Comparison of ENCODE assay signal across 8 mouse cellular contexts in the genomic region with DNA sequence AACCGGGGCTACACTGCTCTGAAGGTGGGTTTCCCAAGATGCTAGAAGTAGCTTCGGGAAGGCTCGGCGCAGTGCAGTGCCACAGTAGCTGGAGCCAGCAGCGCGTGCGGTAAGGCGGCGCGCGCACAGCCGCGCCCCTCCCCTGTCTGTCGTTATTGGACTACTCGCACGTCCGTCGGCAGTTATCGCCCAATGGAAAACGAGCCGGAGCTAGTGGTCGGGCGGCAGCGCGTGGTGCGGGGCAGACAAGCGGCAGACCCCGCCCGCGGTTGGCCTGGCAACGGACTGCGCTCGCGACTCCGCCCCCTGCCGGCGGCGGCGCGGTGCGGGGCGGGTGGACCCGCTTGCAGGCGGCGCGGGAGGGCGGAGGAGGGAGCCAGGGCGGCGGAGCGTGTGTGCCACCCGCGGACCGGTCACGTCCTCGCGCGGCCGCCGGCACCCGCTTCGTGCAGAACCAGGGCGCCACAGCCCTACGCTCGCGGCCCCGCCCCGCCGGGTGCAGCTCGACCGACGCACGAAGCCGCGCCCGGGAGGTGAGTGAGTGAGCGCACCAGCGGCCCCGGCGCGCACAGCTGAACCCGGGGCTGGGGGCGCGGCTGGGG. TPM values are rescaled to one million over a fixed set of nuclear protein-coding genes. Genes with fewer than 3 reads are reported as not detected.
DNase-seq lines count a peak whose midpoint lies in the region; ATAC-seq and TF ChIP-seq lines count a peak whose summit lies in the region.

Gene Gnaz (plus strand): TSS at position 328 of the 602 bp plus-strand sequence.

- no peak for TF ChIP-seq POLR2A in bone marrow macrophage, adult 2 months (IDR thresholded peaks at IDR 0.05; ENCODE audit: borderline replicate concordance, low read depth, low read length)
- no peak for TF ChIP-seq POLR2A in embryonic fibroblast, embryonic 13.5 days (IDR thresholded peaks at IDR 0.05; ENCODE audit: low read depth, low read length)

- no peak within 1 kb of the TSS for H3K27ac ChIP-seq in bone marrow macrophage, adult 2 months (ENCODE audit: insufficient read depth, low read depth, low read length)
- no peak within 1 kb of the TSS for H3K27ac ChIP-seq in embryonic fibroblast, embryonic 13.5 days (ENCODE audit: insufficient read depth, low read length)
- no peak within 1 kb of the TSS for H3K27ac ChIP-seq in heart, embryonic 11.5 days (ENCODE audit: low read depth, low read length)
- H3K27ac ChIP-seq in kidney, embryonic 15.5 days = no peak within 1 kb of the TSS
- H3K27ac ChIP-seq in limb, embryonic 15.5 days = no peak within 1 kb of the TSS

- DNase-seq in 3T3-L1 (ENCODE audit: low read depth, low spot score) = peak; percentile 65
- peak; percentile 50 to 63 for DNase-seq in monocyte, adult 2 months (ENCODE audit: low read depth in 1 of 2, low spot score in 2 of 2)
- DNase-seq in spleen, postnatal 14 days (ENCODE audit: low spot score in 2 of 2) = peak; percentile 68 to 74

- H3K9me3 ChIP-seq in heart, embryonic 11.5 days (replicated peaks; ENCODE audit: control insufficient read depth, low read length) = no peaks in the 10 kb centered on the region
- H3K9me3 ChIP-seq in kidney, embryonic 15.5 days (replicated peaks) = no peaks in the 10 kb centered on the region
- no peaks in the 10 kb centered on the region for H3K9me3 ChIP-seq in limb, embryonic 15.5 days

- H3K9ac ChIP-seq in heart, embryonic 11.5 days (ENCODE audit: low read depth, low read length) = peak within 1 kb of the TSS; percentile 65
- peak within 1 kb of the TSS; percentile 64 for H3K9ac ChIP-seq in kidney, embryonic 15.5 days
- peak within 1 kb of the TSS; percentile 43 for H3K9ac ChIP-seq in limb, embryonic 15.5 days

- peak; percentile 94 for ATAC-seq in heart, embryonic 11.5 days (replicated peaks; ENCODE audit: insufficient number of reproducible peaks, low FRiP score, low TSS enrichment)
- peak; percentile 95 for ATAC-seq in kidney, embryonic 15.5 days (replicated peaks; ENCODE audit: low FRiP score)
- ATAC-seq in limb, embryonic 15.5 days (ENCODE audit: insufficient number of reproducible peaks, low FRiP score, low TSS enrichment, low read depth) = peak; percentile 95

- H3K27me3 ChIP-seq in heart, embryonic 11.5 days (ENCODE audit: control insufficient read depth, insufficient read depth, low read length) = peaks cover 33% of the 10 kb centered on the region
- H3K27me3 ChIP-seq in kidney, embryonic 15.5 days = peaks cover 15% of the 10 kb centered on the region
- peaks cover 22% of the 10 kb centered on the region for H3K27me3 ChIP-seq in limb, embryonic 15.5 days

- H3K4me1 ChIP-seq in bone marrow macrophage, adult 2 months (ENCODE audit: control insufficient read depth, insufficient read depth, low read length) = no peaks in the 10 kb centered on the region
- H3K4me1 ChIP-seq in embryonic fibroblast, embryonic 13.5 days (ENCODE audit: control insufficient read depth, insufficient read depth, low read length) = no peaks in the 10 kb centered on the region; the same call in 1 of the 2 replicates
- peaks cover 4% of the 10 kb centered on the region for H3K4me1 ChIP-seq in heart, embryonic 11.5 days (ENCODE audit: control insufficient read depth, insufficient read depth, low read length)
- H3K4me1 ChIP-seq in kidney, embryonic 15.5 days = peaks cover 29% of the 10 kb centered on the region
- peaks cover 13% of the 10 kb centered on the region for H3K4me1 ChIP-seq in limb, embryonic 15.5 days

- under 1% methylated on average over 74 of the region's 83 CpGs for WGBS in heart, embryonic 11.5 days (ENCODE audit: insufficient replicate concordance)
- WGBS in kidney, embryonic 15.5 days = under 1% methylated on average over 71 of the region's 83 CpGs
- under 1% methylated on average over 78 of the region's 83 CpGs for WGBS in limb, embryonic 15.5 days

- TF ChIP-seq CTCF in bone marrow macrophage, adult 2 months (IDR thresholded peaks at IDR 0.05; ENCODE audit: low read depth, low read length) = no peak
- 0 out of 2 replicates have a peak, but pooled peaks have one; percentile 20 for TF ChIP-seq CTCF in embryonic fibroblast, embryonic 13.5 days (IDR thresholded peaks at IDR 0.05; ENCODE audit: borderline replicate concordance, insufficient read depth, low read length)

- H3K4me2 ChIP-seq in heart, embryonic 11.5 days = peak within 1 kb of the TSS; percentile 97
- H3K4me2 ChIP-seq in kidney, embryonic 15.5 days = peak within 1 kb of the TSS; percentile 97
- H3K4me2 ChIP-seq in limb, embryonic 15.5 days = peak within 1 kb of the TSS; percentile 97

- no peaks in the 10 kb centered on the region for H3K36me3 ChIP-seq in heart, embryonic 11.5 days (ENCODE audit: control insufficient read depth, insufficient read depth, low read length)
- no peaks in the 10 kb centered on the region for H3K36me3 ChIP-seq in kidney, embryonic 15.5 days
- H3K36me3 ChIP-seq in limb, embryonic 15.5 days = no peaks in the 10 kb centered on the region

- peak within 1 kb of the TSS; percentile 53 for H3K4me3 ChIP-seq in bone marrow macrophage, adult 2 months (ENCODE audit: insufficient read depth, low read length)
- H3K4me3 ChIP-seq in embryonic fibroblast, embryonic 13.5 days (ENCODE audit: insufficient read depth, low read length) = peak within 1 kb of the TSS; percentile 34
- H3K4me3 ChIP-seq in heart, embryonic 11.5 days (ENCODE audit: low read depth, low read length) = peak within 1 kb of the TSS; percentile 66
- H3K4me3 ChIP-seq in kidney, embryonic 15.5 days (replicated peaks) = peak within 1 kb of the TSS; percentile 70
- peak within 1 kb of the TSS; percentile 70 for H3K4me3 ChIP-seq in limb, embryonic 15.5 days

RNA-seq across cellular contexts. Expression of gene Gnaz, which starts in this region (rescaled TPM):
- polyA plus RNA-seq in bone marrow macrophage, adult 2 months (2012; ENCODE audit: insufficient read depth, insufficient read length, missing spikeins) = not detected in 2 replicates
- 0.38 and 0.44 TPM in 2 replicates for polyA plus RNA-seq in embryonic fibroblast, embryonic 13.5 days (2011; ENCODE audit: insufficient read length, low read depth, missing spikeins)
- polyA plus RNA-seq in heart, embryonic 11.5 days (2014; fragmentation: Nextera tagmentation; extraction: Ambion mirVana) = 2.1 and 2.7 TPM in 2 replicates
- polyA plus RNA-seq in kidney, embryonic 15.5 days (2015; fragmentation: Nextera tagmentation; extraction: Ambion mirVana) = 5.3 and 6.7 TPM in 2 replicates
- 3.3 and 3.6 TPM in 2 replicates for polyA plus RNA-seq in limb, embryonic 15.5 days (2015; fragmentation: Nextera tagmentation; extraction: Ambion mirVana)
